Mouse (Mus musculus) lung, embryonic 15.5 days (tissue): Measurements from ENCODE around the gene Morn4. TPM values are rescaled to one million over a fixed set of nuclear protein-coding genes. Genes with fewer than 3 reads are reported as not detected.

ENCODE experiments used
- ATAC-seq: fragments of 200-750 bp; cut with Nextera tagmentation; 2 replicates; pipeline ENCODE4 v1.8.0; 2017; ENCODE audit warnings: moderate number of reproducible peaks, borderline replicate concordance; ENCODE audit not compliant: low FRiP score, low TSS enrichment; ENCODE audit errors: extremely low read depth
- H3K27ac ChIP-seq: fragments of 300-500 bp; sonication (generic); 2 replicates; pipeline ENCODE4 v1.5.1; 2015; ENCODE audit warnings: moderate library complexity, mild to moderate bottlenecking, inconsistent platforms
- H3K27me3 ChIP-seq: fragments of 300-500 bp; sonication (generic); 2 replicates; pipeline ENCODE4 v1.6.1; 2015; ENCODE audit warnings: inconsistent platforms
- H3K36me3 ChIP-seq: fragments of 300-500 bp; sonication (generic); 2 replicates; pipeline ENCODE4 v1.6.1; 2015; ENCODE audit warnings: inconsistent platforms
- H3K4me1 ChIP-seq: fragments of 300-500 bp; sonication (generic); 2 replicates; pipeline ENCODE4 v1.6.1; 2015; ENCODE audit warnings: inconsistent platforms
- H3K4me2 ChIP-seq: fragments of 300-500 bp; sonication (generic); 2 replicates; pipeline ENCODE4 v1.6.1; 2015; ENCODE audit warnings: inconsistent platforms, mild to moderate bottlenecking, moderate library complexity
- H3K4me3 ChIP-seq: fragments of 300-500 bp; sonication (generic); 2 replicates; pipeline ENCODE4 v1.5.1; 2015; ENCODE audit warnings: mild to moderate bottlenecking, inconsistent platforms
- H3K9ac ChIP-seq: fragments of 300-500 bp; sonication (generic); 2 replicates; pipeline ENCODE4 v1.6.1; 2015; ENCODE audit warnings: inconsistent platforms
- H3K9me3 ChIP-seq: fragments of 300-500 bp; sonication (generic); 2 replicates; pipeline ENCODE4 v1.6.1; 2016; ENCODE audit warnings: inconsistent platforms
- WGBS: fragments of 180-500 bp; shearing (Covaris S2); methylation state at CpG from one replicate; pipeline ENCODE4 v1.1.7; 2015; 5-methylcytosine and 5-hydroxymethylcytosine counted together
- polyA plus RNA-seq: library from polyadenylated mRNA; unstranded; fragments of >200 nt; fragmentation: Nextera tagmentation; extraction: Ambion mirVana; gene quantifications from 2 replicates; pipeline ENCODE4 v1.2.1, GENCODE M21; 2015

The Morn4 gene
- polyA plus RNA-seq, 1 experiment from 2014 or later: 21.1 TPM

GRCm38 (mm10) chr19:42035456-42036248, 50.5 kb downstream of the Morn4 start, which contains the start of gene Ankrd2:
Gene Ankrd2, plus strand, starts transcription at chr19:42036000.
- Histone ChIP-seq H3K9me3 (no peaks in the 10 kb centered on the region), H3K4me1 (peaks cover 12% of the 10 kb centered on the region), H3K36me3 (no peaks in the 10 kb centered on the region; the same call in none of the 2 replicates), H3K27me3 (peaks cover 5% of the 10 kb centered on the region; the same call in 1 of the 2 replicates), H3K9ac (no peak within 1 kb of the TSS), H3K4me2 (no peak within 1 kb of the TSS), H3K4me3 (no peak within 1 kb of the TSS), H3K27ac (no peak within 1 kb of the TSS)
- WGBS: 67% methylated on average over 19 of the region's 19 CpGs
- peak; percentile 80 for ATAC-seq

- Histone ChIP-seq H3K27me3 (peaks cover 2% of the 10 kb centered on the region; the same call in 1 of the 2 replicates), H3K27ac (no peak overlapping the region), H3K36me3 (no peaks in the 10 kb centered on the region; the same call in none of the 2 replicates), H3K9ac (no peak overlapping the region), H3K4me3 (no peak overlapping the region), H3K9me3 (no peaks in the 10 kb centered on the region), H3K4me2 (no peak overlapping the region), H3K4me1 (peaks cover 12% of the 10 kb centered on the region)
- WGBS: 55% methylated on average over 11 of the region's 11 CpGs
- no peak for ATAC-seq
These were observed 51.2 kb downstream of the Morn4 start for GRCm38 (mm10) chr19:42034881-42035455.

- H3K9ac ChIP-seq: no peak overlapping the region
- no peaks in the 10 kb centered on the region for H3K27me3 ChIP-seq
- no peaks in the 10 kb centered on the region for H3K9me3 ChIP-seq
- H3K4me2 ChIP-seq: no peak overlapping the region
- H3K4me3 ChIP-seq: no peak overlapping the region
- peaks cover 12% of the 10 kb centered on the region for H3K4me1 ChIP-seq
- no peaks in the 10 kb centered on the region; the same call in none of the 2 replicates for H3K36me3 ChIP-seq
- 0 out of 2 replicates have a peak, but pooled peaks have one; percentile 5 for ATAC-seq
- 54% methylated on average over 9 of the region's 9 CpGs for WGBS
- no peak overlapping the region for H3K27ac ChIP-seq
These were observed 51.9 kb downstream of the Morn4 start for GRCm38 (mm10) chr19:42034146-42034775.

GRCm38 (mm10) chr19:42033611-42034010, 52.5 kb downstream of the Morn4 start:
- H3K27ac ChIP-seq: no peak overlapping the region
- no peak overlapping the region for H3K9ac ChIP-seq
- no peak overlapping the region for H3K4me3 ChIP-seq
- no peaks in the 10 kb centered on the region; the same call in none of the 2 replicates for H3K36me3 ChIP-seq
- H3K4me1 ChIP-seq: peaks cover 12% of the 10 kb centered on the region
- no peaks in the 10 kb centered on the region for H3K9me3 ChIP-seq
- 82% methylated on average over 14 of the region's 14 CpGs for WGBS
- ATAC-seq: no peak
- H3K27me3 ChIP-seq: no peaks in the 10 kb centered on the region
- H3K4me2 ChIP-seq: no peak overlapping the region

- Histone ChIP-seq H3K27ac (no peak overlapping the region), H3K4me1 (peaks cover 12% of the 10 kb centered on the region), H3K27me3 (no peaks in the 10 kb centered on the region), H3K4me3 (no peak overlapping the region), H3K36me3 (no peaks in the 10 kb centered on the region; the same call in none of the 2 replicates), H3K9me3 (no peaks in the 10 kb centered on the region), H3K4me2 (no peak overlapping the region), H3K9ac (no peak overlapping the region)
- no peak for ATAC-seq
- WGBS: 69% methylated on average over 5 of the region's 5 CpGs
These were observed 55.0 kb downstream of the Morn4 start for GRCm38 (mm10) chr19:42031112-42031511.

GRCm38 (mm10) chr19:42026158-42026557, 60.0 kb downstream of the Morn4 start:
- no peak overlapping the region for H3K27ac ChIP-seq
- H3K4me2 ChIP-seq: no peak overlapping the region
- H3K9me3 ChIP-seq: no peaks in the 10 kb centered on the region
- no peak overlapping the region for H3K9ac ChIP-seq
- H3K4me3 ChIP-seq: no peak overlapping the region
- no peaks in the 10 kb centered on the region for H3K36me3 ChIP-seq
- no peaks in the 10 kb centered on the region for H3K4me1 ChIP-seq
- no peaks in the 10 kb centered on the region for H3K27me3 ChIP-seq
- ATAC-seq: peak; percentile 61; the same call in 1 of the 2 replicates
- WGBS: 4% methylated on average over 5 of the region's 5 CpGs

Other genes with a start within 250 kb of the Morn4 start
- 4.1 and 4.4 TPM in 2 replicates for gene Frat2, start 238.2 kb downstream of the Morn4 start, polyA plus RNA-seq
- gene Rrp12, start 190.2 kb downstream of the Morn4 start, polyA plus RNA-seq: 13.7 and 13.8 TPM in 2 replicates
- gene Pgam1, start 174.4 kb downstream of the Morn4 start, polyA plus RNA-seq: 619 and 635 TPM in 2 replicates
- gene Exosc1, start 152.9 kb downstream of the Morn4 start, polyA plus RNA-seq: 71.4 and 72.6 TPM in 2 replicates
- 88.1 and 96.2 TPM in 2 replicates for gene Zdhhc16, start 152.9 kb downstream of the Morn4 start, polyA plus RNA-seq
- 29.7 and 35.3 TPM in 2 replicates for gene Mms19, start 105.2 kb downstream of the Morn4 start, polyA plus RNA-seq
- 17.2 and 17.5 TPM in 2 replicates for gene Ubtd1, start 104.6 kb downstream of the Morn4 start, polyA plus RNA-seq
- gene Ankrd2, start 50.4 kb downstream of the Morn4 start, polyA plus RNA-seq: 0.31 and 0.58 TPM in 2 replicates
- 1.0 and 1.5 TPM in 2 replicates for gene Hoga1, start 40.7 kb downstream of the Morn4 start, polyA plus RNA-seq
- gene 4933411K16Rik, start 34.1 kb downstream of the Morn4 start, polyA plus RNA-seq: not detected in 2 replicates
- gene Pi4k2a, start 4.1 kb upstream of the Morn4 start, polyA plus RNA-seq: 21.7 and 26.1 TPM in 2 replicates
- gene Avpi1, start 42.7 kb upstream of the Morn4 start, polyA plus RNA-seq: 64.3 and 64.4 TPM in 2 replicates
- gene Marveld1, start 61.0 kb upstream of the Morn4 start, polyA plus RNA-seq: 17.1 and 21.0 TPM in 2 replicates
- gene Zfyve27, start 77.6 kb upstream of the Morn4 start, polyA plus RNA-seq: 23.3 and 28.2 TPM in 2 replicates
- gene Sfrp5, start 115.9 kb upstream of the Morn4 start, polyA plus RNA-seq: 0.95 and 1.1 TPM in 2 replicates
- gene Golga7b, start 161.2 kb upstream of the Morn4 start, polyA plus RNA-seq: 0.09 and 0.10 TPM in 2 replicates